Mouse (Mus musculus) kidney, embryonic 15.5 days (tissue): Measurements from ENCODE around the gene Ppm1a. TPM values are rescaled to one million over a fixed set of nuclear protein-coding genes. Genes with fewer than 3 reads are reported as not detected.

ENCODE experiments used
- ATAC-seq: fragments of 200-750 bp; cut with Nextera tagmentation; replicated peaks from 2 replicates; pipeline ENCODE4 v1.8.0; 2017; ENCODE audit warnings: moderate TSS enrichment; ENCODE audit not compliant: low FRiP score
- H3K27ac ChIP-seq: fragments of 300-500 bp; sonication (generic); 2 replicates; pipeline ENCODE4 v1.5.1; 2015; ENCODE audit warnings: mild to moderate bottlenecking, inconsistent platforms
- H3K27me3 ChIP-seq: fragments of 300-500 bp; sonication (generic); 2 replicates; pipeline ENCODE4 v1.6.1; 2015; ENCODE audit warnings: inconsistent platforms
- H3K36me3 ChIP-seq: fragments of 300-500 bp; sonication (generic); 2 replicates; pipeline ENCODE4 v1.6.1; 2015; ENCODE audit warnings: inconsistent platforms
- H3K4me1 ChIP-seq: fragments of 300-500 bp; sonication (generic); 2 replicates; pipeline ENCODE4 v1.6.1; 2015; ENCODE audit warnings: inconsistent platforms
- H3K4me2 ChIP-seq: fragments of 300-500 bp; sonication (generic); 2 replicates; pipeline ENCODE4 v1.6.1; 2015; ENCODE audit warnings: moderate library complexity, mild to moderate bottlenecking, inconsistent platforms
- H3K4me3 ChIP-seq: fragments of 300-500 bp; sonication (generic); replicated peaks from 2 replicates; pipeline ENCODE4 v1.5.1; 2015; ENCODE audit warnings: mild to moderate bottlenecking, inconsistent platforms
- H3K9ac ChIP-seq: fragments of 300-500 bp; sonication (generic); 2 replicates; pipeline ENCODE4 v1.6.1; 2015; ENCODE audit warnings: mild to moderate bottlenecking, inconsistent platforms
- H3K9me3 ChIP-seq: fragments of 300-500 bp; sonication (generic); replicated peaks from 2 replicates; pipeline ENCODE4 v1.6.1; 2016; ENCODE audit warnings: inconsistent platforms
- WGBS: fragments of 180-500 bp; shearing (Covaris S2); methylation state at CpG from one replicate; pipeline ENCODE4 v1.1.7; 2015; ENCODE audit warnings: mixed read lengths; 5-methylcytosine and 5-hydroxymethylcytosine counted together
- polyA plus RNA-seq: library from polyadenylated mRNA; unstranded; fragments of >200 nt; fragmentation: Nextera tagmentation; extraction: Ambion mirVana; gene quantifications from 2 replicates; pipeline ENCODE4 v1.2.1, GENCODE M21; 2015

Gene Ppm1a
- polyA plus RNA-seq, 1 experiment from 2014 or later: 43.0 TPM

GRCm38 (mm10) chr12:72745486-72745885 lies 11.8 kb upstream of the Ppm1a start:
- Histone ChIP-seq H3K9ac (no peak overlapping the region), H3K4me1 (no peaks in the 10 kb centered on the region), H3K4me3 (no peak overlapping the region), H3K4me2 (no peak overlapping the region), H3K27ac (no peak overlapping the region), H3K9me3 (no peaks in the 10 kb centered on the region), H3K27me3 (no peaks in the 10 kb centered on the region), H3K36me3 (no peaks in the 10 kb centered on the region)
- 58% methylated on average over 14 of the region's 14 CpGs for WGBS
- ATAC-seq: no peak

- Histone ChIP-seq H3K9ac (no peak overlapping the region), H3K4me1 (no peaks in the 10 kb centered on the region), H3K27ac (no peak overlapping the region), H3K4me2 (no peak overlapping the region), H3K36me3 (no peaks in the 10 kb centered on the region), H3K27me3 (no peaks in the 10 kb centered on the region), H3K4me3 (no peak overlapping the region), H3K9me3 (no peaks in the 10 kb centered on the region)
- WGBS: 67% methylated on average over 4 of the region's 4 CpGs
- no peak for ATAC-seq
Measured at GRCm38 (mm10) chr12:72748341-72748740, 8.9 kb upstream of the Ppm1a start.

- WGBS: 91% methylated on average over 4 of the region's 4 CpGs
Measured at GRCm38 (mm10) chr12:72748841-72749240, 8.4 kb upstream of the Ppm1a start.

GRCm38 (mm10) chr12:72749500-72749899 lies 7.8 kb upstream of the Ppm1a start:
- Histone ChIP-seq H3K4me3 (no peak overlapping the region), H3K4me2 (no peak overlapping the region), H3K36me3 (no peaks in the 10 kb centered on the region), H3K27me3 (no peaks in the 10 kb centered on the region), H3K4me1 (no peaks in the 10 kb centered on the region), H3K27ac (no peak overlapping the region), H3K9ac (no peak overlapping the region), H3K9me3 (no peaks in the 10 kb centered on the region)
- 85% methylated on average over 2 of the region's 2 CpGs for WGBS
- no peak for ATAC-seq

More at GRCm38 (mm10) chr12:72748841-72749240, 8.4 kb upstream of the Ppm1a start:
- no peaks in the 10 kb centered on the region for H3K9me3 ChIP-seq
- no peaks in the 10 kb centered on the region for H3K27me3 ChIP-seq
- no peak overlapping the region for H3K4me2 ChIP-seq
- H3K36me3 ChIP-seq: no peaks in the 10 kb centered on the region
- no peak for ATAC-seq
- H3K27ac ChIP-seq: no peak overlapping the region
- H3K4me1 ChIP-seq: no peaks in the 10 kb centered on the region
- no peak overlapping the region for H3K4me3 ChIP-seq
- H3K9ac ChIP-seq: no peak overlapping the region

- H3K36me3 ChIP-seq: no peaks in the 10 kb centered on the region
- H3K4me1 ChIP-seq: no peaks in the 10 kb centered on the region
- H3K27ac ChIP-seq: no peak overlapping the region
- H3K9me3 ChIP-seq: no peaks in the 10 kb centered on the region
- no peak for ATAC-seq
- no peak overlapping the region for H3K9ac ChIP-seq
- 77% methylated on average over 5 of the region's 5 CpGs for WGBS
- no peak overlapping the region for H3K4me2 ChIP-seq
- H3K27me3 ChIP-seq: no peaks in the 10 kb centered on the region
- H3K4me3 ChIP-seq: no peak overlapping the region
Measured at GRCm38 (mm10) chr12:72750016-72750415, 7.2 kb upstream of the Ppm1a start.

- Histone ChIP-seq H3K4me3 (no peak overlapping the region), H3K9ac (no peak overlapping the region), H3K27ac (no peak overlapping the region), H3K4me2 (no peak overlapping the region), H3K9me3 (no peaks in the 10 kb centered on the region), H3K4me1 (no peaks in the 10 kb centered on the region), H3K36me3 (no peaks in the 10 kb centered on the region), H3K27me3 (no peaks in the 10 kb centered on the region)
- ATAC-seq: no peak
- 78% methylated on average over 2 of the region's 2 CpGs for WGBS
Measured at GRCm38 (mm10) chr12:72750606-72751005, 6.6 kb upstream of the Ppm1a start.

- Histone ChIP-seq H3K4me1 (peaks cover 18% of the 10 kb centered on the region), H3K27me3 (no peaks in the 10 kb centered on the region), H3K27ac (no peak overlapping the region), H3K4me3 (no peak overlapping the region), H3K9me3 (no peaks in the 10 kb centered on the region), H3K9ac (no peak overlapping the region), H3K36me3 (no peaks in the 10 kb centered on the region), H3K4me2 (no peak overlapping the region)
- ATAC-seq: no peak
- WGBS: 14% methylated on average over 1 of the region's 1 CpGs
Measured at GRCm38 (mm10) chr12:72757596-72757995, 341 bp downstream of the Ppm1a start.

- Histone ChIP-seq H3K9me3 (no peaks in the 10 kb centered on the region), H3K27ac (peak overlapping the region; percentile 98), H3K36me3 (no peaks in the 10 kb centered on the region), H3K9ac (peak overlapping the region; percentile 30), H3K4me1 (peaks cover 31% of the 10 kb centered on the region), H3K4me2 (peak overlapping the region; percentile 83), H3K4me3 (peak overlapping the region; percentile 93), H3K27me3 (no peaks in the 10 kb centered on the region)
- WGBS: 16% methylated on average over 7 of the region's 7 CpGs
- ATAC-seq: no peak
Measured at GRCm38 (mm10) chr12:72759956-72760355, 2.7 kb downstream of the Ppm1a start.

GRCm38 (mm10) chr12:72760376-72761229 lies 3.3 kb downstream of the Ppm1a start:
- H3K36me3 ChIP-seq: no peaks in the 10 kb centered on the region
- H3K9me3 ChIP-seq: no peaks in the 10 kb centered on the region
- H3K9ac ChIP-seq: peak overlapping the region; percentile 98
- H3K4me2 ChIP-seq: peak overlapping the region; percentile 83
- under 1% methylated on average over 72 of the region's 78 CpGs for WGBS
- peak; percentile 94 for ATAC-seq
- H3K27ac ChIP-seq: peak overlapping the region; percentile 98
- H3K4me3 ChIP-seq: peak overlapping the region; percentile 93
- no peaks in the 10 kb centered on the region for H3K27me3 ChIP-seq
- peaks cover 31% of the 10 kb centered on the region for H3K4me1 ChIP-seq

GRCm38 (mm10) chr12:72761230-72761648 lies 4.0 kb downstream of the Ppm1a start:
- under 1% methylated on average over 33 of the region's 71 CpGs for WGBS
- peaks cover 31% of the 10 kb centered on the region for H3K4me1 ChIP-seq
- H3K9ac ChIP-seq: peak overlapping the region; percentile 98
- H3K4me2 ChIP-seq: peak overlapping the region; percentile 83
- H3K4me3 ChIP-seq: peak overlapping the region; percentile 93
- peak; percentile 78 for ATAC-seq
- no peaks in the 10 kb centered on the region for H3K36me3 ChIP-seq
- no peaks in the 10 kb centered on the region for H3K27me3 ChIP-seq
- peak overlapping the region; percentile 98 for H3K27ac ChIP-seq
- no peaks in the 10 kb centered on the region for H3K9me3 ChIP-seq

GRCm38 (mm10) chr12:72761649-72762261 lies 4.5 kb downstream of the Ppm1a start:
- Histone ChIP-seq H3K4me1 (peaks cover 29% of the 10 kb centered on the region), H3K4me3 (peak overlapping the region; percentile 93), H3K4me2 (peak overlapping the region; percentile 83), H3K36me3 (no peaks in the 10 kb centered on the region), H3K9ac (peak overlapping the region; percentile 98), H3K27me3 (no peaks in the 10 kb centered on the region), H3K9me3 (no peaks in the 10 kb centered on the region), H3K27ac (peak overlapping the region; percentile 98)
- peak; percentile 86 for ATAC-seq
- under 1% methylated on average over 31 of the region's 43 CpGs for WGBS

- 29% methylated on average over 1 of the region's 1 CpGs for WGBS
- no peaks in the 10 kb centered on the region for H3K9me3 ChIP-seq
- H3K27ac ChIP-seq: no peak overlapping the region; the same call in 1 of the 2 replicates
- H3K4me2 ChIP-seq: peak overlapping the region; percentile 83
- H3K4me1 ChIP-seq: peaks cover 22% of the 10 kb centered on the region
- H3K36me3 ChIP-seq: no peaks in the 10 kb centered on the region
- peak overlapping the region; percentile 98 for H3K9ac ChIP-seq
- ATAC-seq: no peak
- peak overlapping the region; percentile 93 for H3K4me3 ChIP-seq
- no peaks in the 10 kb centered on the region for H3K27me3 ChIP-seq
Measured at GRCm38 (mm10) chr12:72762502-72762901, 5.2 kb downstream of the Ppm1a start.
